Mouse (Mus musculus): ENCODE data around the gene Glb1. TPM values are rescaled to one million over a fixed set of nuclear protein-coding genes. Genes with fewer than 3 reads are reported as not detected.

The Glb1 gene
- polyA plus RNA-seq, 1 experiment from 2014 or later: 53.6 TPM

DNA sequence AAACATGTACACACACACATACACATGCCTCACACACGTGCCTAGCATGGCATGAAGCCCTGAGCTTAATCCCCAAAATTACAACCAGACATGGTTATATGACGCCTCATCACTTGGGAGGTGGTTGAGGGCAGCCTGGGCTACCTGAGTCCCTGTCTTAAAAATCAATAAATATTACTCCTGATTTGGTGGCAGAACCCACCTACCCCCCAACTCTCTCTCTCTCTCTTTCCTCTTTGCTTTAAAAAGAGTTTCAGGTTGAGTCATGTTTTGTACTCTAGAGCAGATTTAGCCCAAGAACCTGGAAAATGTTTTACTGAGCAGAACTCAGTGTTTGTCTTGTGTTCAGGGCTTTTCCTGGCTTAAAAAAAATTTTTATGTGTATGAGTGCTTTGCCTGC, 54.5 kb downstream of the Glb1 start:
- Histone ChIP-seq H3K27ac (ENCODE audit: low read length) (no peak overlapping the region), H3K4me3 (ENCODE audit: low read depth, low read length) (no peak overlapping the region), H3K9me3 (ENCODE audit: control insufficient read depth, low read depth, low read length) (no peaks in the 10 kb centered on the region), H3K4me1 (ENCODE audit: control insufficient read depth, insufficient read depth, low read length) (no peaks in the 10 kb centered on the region), H3K27me3 (ENCODE audit: control insufficient read depth, insufficient read depth, low read length) (no peaks in the 10 kb centered on the region), H3K4me2 (replicated peaks; ENCODE audit: low read depth, low read length) (no peak overlapping the region), H3K36me3 (ENCODE audit: control insufficient read depth, insufficient read depth, low read length) (peaks cover 5% of the 10 kb centered on the region; the same call in 1 of the 2 replicates), H3K9ac (replicated peaks; ENCODE audit: low read depth, low read length) (no peak overlapping the region)
- WGBS: 79% methylated on average over 2 of the region's 2 CpGs
- no peak for ATAC-seq (ENCODE audit: insufficient number of reproducible peaks, insufficient read depth, low FRiP score, low read depth)

- H3K9me3 ChIP-seq (ENCODE audit: control insufficient read depth, low read depth, low read length): no peaks in the 10 kb centered on the region
- H3K4me1 ChIP-seq (ENCODE audit: control insufficient read depth, insufficient read depth, low read length): no peaks in the 10 kb centered on the region
- no peak overlapping the region for H3K4me2 ChIP-seq (replicated peaks; ENCODE audit: low read depth, low read length)
- no peak overlapping the region for H3K27ac ChIP-seq (ENCODE audit: low read length)
- no peak for ATAC-seq (ENCODE audit: insufficient number of reproducible peaks, insufficient read depth, low FRiP score, low read depth)
- H3K4me3 ChIP-seq (ENCODE audit: low read depth, low read length): no peak overlapping the region
- H3K27me3 ChIP-seq (ENCODE audit: control insufficient read depth, insufficient read depth, low read length): no peaks in the 10 kb centered on the region
- H3K36me3 ChIP-seq (ENCODE audit: control insufficient read depth, insufficient read depth, low read length): peaks cover 5% of the 10 kb centered on the region
- 81% methylated on average over 3 of the region's 3 CpGs for WGBS
- H3K9ac ChIP-seq (replicated peaks; ENCODE audit: low read depth, low read length): no peak overlapping the region
These were observed 57.6 kb downstream of the Glb1 start for GRCm38 (mm10) chr9:114458436-114458835.

DNA sequence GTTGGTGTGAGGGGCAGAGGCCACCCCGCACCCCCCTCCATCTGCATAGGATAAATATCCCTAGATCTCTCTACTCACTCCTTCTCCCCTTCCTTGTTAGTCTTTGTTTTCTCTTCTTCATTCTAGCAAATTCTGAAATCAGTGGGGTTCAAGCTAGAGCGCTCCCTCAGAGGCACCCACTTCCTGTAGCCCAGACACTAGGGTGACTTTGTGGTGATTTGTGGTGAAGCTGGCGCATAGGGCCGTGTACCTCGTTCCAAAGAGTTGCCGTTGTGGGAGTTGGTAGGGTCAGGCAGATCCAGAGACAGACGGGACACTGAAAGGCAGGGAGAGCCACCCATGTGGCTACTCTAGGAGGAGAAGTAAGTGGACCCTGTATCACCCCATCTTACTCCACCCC, 61.7 kb downstream of the Glb1 start:
- Histone ChIP-seq H3K9ac (replicated peaks; ENCODE audit: low read depth, low read length) (no peak overlapping the region), H3K36me3 (ENCODE audit: control insufficient read depth, insufficient read depth, low read length) (peaks cover 11% of the 10 kb centered on the region), H3K4me1 (ENCODE audit: control insufficient read depth, insufficient read depth, low read length) (no peaks in the 10 kb centered on the region), H3K4me2 (replicated peaks; ENCODE audit: low read depth, low read length) (no peak overlapping the region), H3K27me3 (ENCODE audit: control insufficient read depth, insufficient read depth, low read length) (no peaks in the 10 kb centered on the region), H3K4me3 (ENCODE audit: low read depth, low read length) (no peak overlapping the region), H3K27ac (ENCODE audit: low read length) (no peak overlapping the region), H3K9me3 (ENCODE audit: control insufficient read depth, low read depth, low read length) (no peaks in the 10 kb centered on the region)
- ATAC-seq (ENCODE audit: insufficient number of reproducible peaks, insufficient read depth, low FRiP score, low read depth): no peak
- 89% methylated on average over 7 of the region's 7 CpGs for WGBS

- H3K27me3 ChIP-seq (ENCODE audit: control insufficient read depth, insufficient read depth, low read length): no peaks in the 10 kb centered on the region
- no peaks in the 10 kb centered on the region for H3K9me3 ChIP-seq (ENCODE audit: control insufficient read depth, low read depth, low read length)
- H3K9ac ChIP-seq (replicated peaks; ENCODE audit: low read depth, low read length): no peak overlapping the region
- H3K4me2 ChIP-seq (replicated peaks; ENCODE audit: low read depth, low read length): no peak overlapping the region
- H3K36me3 ChIP-seq (ENCODE audit: control insufficient read depth, insufficient read depth, low read length): peaks cover 8% of the 10 kb centered on the region
- no peaks in the 10 kb centered on the region for H3K4me1 ChIP-seq (ENCODE audit: control insufficient read depth, insufficient read depth, low read length)
- no peak for ATAC-seq (ENCODE audit: insufficient number of reproducible peaks, insufficient read depth, low FRiP score, low read depth)
- 77% methylated on average over 6 of the region's 6 CpGs for WGBS
- no peak overlapping the region for H3K27ac ChIP-seq (ENCODE audit: low read length)
- H3K4me3 ChIP-seq (ENCODE audit: low read depth, low read length): no peak overlapping the region
These were observed 64.6 kb downstream of the Glb1 start for GRCm38 (mm10) chr9:114465442-114465841.

GRCm38 (mm10) chr9:114466871-114467270, 66.0 kb downstream of the Glb1 start:
- no peak for ATAC-seq (ENCODE audit: insufficient number of reproducible peaks, insufficient read depth, low FRiP score, low read depth)
- Histone ChIP-seq H3K36me3 (ENCODE audit: control insufficient read depth, insufficient read depth, low read length) (peaks cover 8% of the 10 kb centered on the region), H3K4me2 (replicated peaks; ENCODE audit: low read depth, low read length) (no peak overlapping the region), H3K27me3 (ENCODE audit: control insufficient read depth, insufficient read depth, low read length) (no peaks in the 10 kb centered on the region), H3K4me1 (ENCODE audit: control insufficient read depth, insufficient read depth, low read length) (no peaks in the 10 kb centered on the region), H3K9ac (replicated peaks; ENCODE audit: low read depth, low read length) (no peak overlapping the region), H3K27ac (ENCODE audit: low read length) (no peak overlapping the region), H3K4me3 (ENCODE audit: low read depth, low read length) (no peak overlapping the region), H3K9me3 (ENCODE audit: control insufficient read depth, low read depth, low read length) (no peaks in the 10 kb centered on the region)
- WGBS: 76% methylated on average over 7 of the region's 7 CpGs

DNA sequence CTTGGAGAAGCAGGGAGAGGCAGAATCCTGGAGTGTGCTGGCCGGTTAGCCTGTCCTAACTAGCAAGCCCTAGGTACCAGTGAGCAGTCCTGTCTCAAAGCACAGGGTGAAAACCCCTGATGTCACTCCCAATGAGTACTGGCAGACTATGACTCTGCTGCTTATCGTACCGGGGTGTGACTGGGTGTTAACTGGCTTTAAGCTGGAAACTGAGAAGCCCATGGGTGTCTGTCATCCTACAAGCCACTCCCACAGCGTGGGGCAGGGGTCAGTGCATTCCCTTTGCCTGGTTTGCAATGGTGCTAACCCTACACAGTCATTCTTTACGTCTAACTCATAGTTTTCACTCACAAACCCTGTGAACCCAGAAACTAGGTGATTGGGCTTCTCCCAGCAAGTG, 67.3 kb downstream of the Glb1 start:
- Histone ChIP-seq H3K27ac (ENCODE audit: low read length) (no peak overlapping the region), H3K4me3 (ENCODE audit: low read depth, low read length) (no peak overlapping the region), H3K9me3 (ENCODE audit: control insufficient read depth, low read depth, low read length) (no peaks in the 10 kb centered on the region), H3K27me3 (ENCODE audit: control insufficient read depth, insufficient read depth, low read length) (no peaks in the 10 kb centered on the region), H3K4me2 (replicated peaks; ENCODE audit: low read depth, low read length) (no peak overlapping the region), H3K9ac (replicated peaks; ENCODE audit: low read depth, low read length) (no peak overlapping the region), H3K4me1 (ENCODE audit: control insufficient read depth, insufficient read depth, low read length) (no peaks in the 10 kb centered on the region), H3K36me3 (ENCODE audit: control insufficient read depth, insufficient read depth, low read length) (peaks cover 8% of the 10 kb centered on the region)
- no peak for ATAC-seq (ENCODE audit: insufficient number of reproducible peaks, insufficient read depth, low FRiP score, low read depth)
- WGBS: 76% methylated on average over 5 of the region's 5 CpGs

DNA sequence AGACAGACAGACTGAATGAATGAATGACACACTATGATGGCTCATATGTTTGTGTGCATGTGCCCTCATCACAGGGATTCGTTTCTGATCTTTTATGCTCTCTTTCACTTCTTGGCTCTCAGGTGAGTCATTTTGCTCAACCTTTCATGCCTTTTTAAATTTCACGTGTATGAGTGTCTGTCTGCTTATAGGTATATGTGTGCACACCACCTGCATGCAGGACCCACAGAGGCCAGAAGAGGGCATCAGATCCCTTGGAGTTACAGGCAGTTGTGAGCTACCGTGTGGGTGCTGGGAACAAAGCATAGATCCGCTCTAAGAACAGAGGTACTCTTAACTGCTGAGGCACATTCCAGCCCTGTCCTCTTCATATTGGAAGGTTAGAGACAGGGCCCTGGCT, 67.8 kb downstream of the Glb1 start:
- no peak for ATAC-seq (ENCODE audit: insufficient number of reproducible peaks, insufficient read depth, low FRiP score, low read depth)
- no peak overlapping the region for H3K27ac ChIP-seq (ENCODE audit: low read length)
- H3K9ac ChIP-seq (replicated peaks; ENCODE audit: low read depth, low read length): no peak overlapping the region

GRCm38 (mm10) chr9:114471892-114472291, 71.0 kb downstream of the Glb1 start:
- 72% methylated on average over 7 of the region's 7 CpGs for WGBS
- H3K27ac ChIP-seq (ENCODE audit: low read length): no peak overlapping the region
- no peak overlapping the region for H3K4me2 ChIP-seq (replicated peaks; ENCODE audit: low read depth, low read length)
- H3K9me3 ChIP-seq (ENCODE audit: control insufficient read depth, low read depth, low read length): no peaks in the 10 kb centered on the region
- H3K9ac ChIP-seq (replicated peaks; ENCODE audit: low read depth, low read length): no peak overlapping the region
- H3K27me3 ChIP-seq (ENCODE audit: control insufficient read depth, insufficient read depth, low read length): no peaks in the 10 kb centered on the region
- H3K36me3 ChIP-seq (ENCODE audit: control insufficient read depth, insufficient read depth, low read length): no peaks in the 10 kb centered on the region; the same call in 1 of the 2 replicates
- no peaks in the 10 kb centered on the region for H3K4me1 ChIP-seq (ENCODE audit: control insufficient read depth, insufficient read depth, low read length)
- ATAC-seq (ENCODE audit: insufficient number of reproducible peaks, insufficient read depth, low FRiP score, low read depth): no peak
- no peak overlapping the region for H3K4me3 ChIP-seq (ENCODE audit: low read depth, low read length)

More for the DNA sequence above, 67.8 kb downstream of the Glb1 start:
- Histone ChIP-seq H3K4me3 (ENCODE audit: low read depth, low read length) (no peak overlapping the region), H3K36me3 (ENCODE audit: control insufficient read depth, insufficient read depth, low read length) (peaks cover 8% of the 10 kb centered on the region), H3K4me1 (ENCODE audit: control insufficient read depth, insufficient read depth, low read length) (no peaks in the 10 kb centered on the region), H3K9me3 (ENCODE audit: control insufficient read depth, low read depth, low read length) (no peaks in the 10 kb centered on the region), H3K4me2 (replicated peaks; ENCODE audit: low read depth, low read length) (no peak overlapping the region), H3K27me3 (ENCODE audit: control insufficient read depth, insufficient read depth, low read length) (no peaks in the 10 kb centered on the region)
- 95% methylated on average over 4 of the region's 4 CpGs for WGBS

GRCm38 (mm10) chr9:114477019-114477418, 76.1 kb downstream of the Glb1 start:
- Histone ChIP-seq H3K4me3 (ENCODE audit: low read depth, low read length) (no peak overlapping the region), H3K36me3 (ENCODE audit: control insufficient read depth, insufficient read depth, low read length) (no peaks in the 10 kb centered on the region), H3K9me3 (ENCODE audit: control insufficient read depth, low read depth, low read length) (no peaks in the 10 kb centered on the region), H3K4me2 (replicated peaks; ENCODE audit: low read depth, low read length) (no peak overlapping the region), H3K9ac (replicated peaks; ENCODE audit: low read depth, low read length) (no peak overlapping the region), H3K27me3 (ENCODE audit: control insufficient read depth, insufficient read depth, low read length) (no peaks in the 10 kb centered on the region), H3K4me1 (ENCODE audit: control insufficient read depth, insufficient read depth, low read length) (no peaks in the 10 kb centered on the region), H3K27ac (ENCODE audit: low read length) (no peak overlapping the region)
- WGBS: 94% methylated on average over 9 of the region's 9 CpGs
- no peak for ATAC-seq (ENCODE audit: insufficient number of reproducible peaks, insufficient read depth, low FRiP score, low read depth)

Measured in stomach, embryonic 14.5 days (tissue).